Mouse (Mus musculus): ENCODE data around the gene Uhrf1bp1l. TPM values are rescaled to one million over a fixed set of nuclear protein-coding genes. Genes with fewer than 3 reads are reported as not detected.

Uhrf1bp1l gene
- polyA plus RNA-seq, 1 experiment = 8.7 TPM

- DNase-seq (ENCODE audit: low read depth in 1 of 2, low spot score in 2 of 2) = peak; percentile 92
- H3K27ac ChIP-seq (ENCODE audit: insufficient read depth, low read length) = peak within 1 kb of the TSS; percentile 80
- WGBS = 2% methylated on average over 49 of the region's 49 CpGs
Measured at GRCm38 (mm10) chr10:89732001-89732794, 12.6 kb upstream of the Uhrf1bp1l start, which contains the start of gene Actr6. TSS of gene Actr6 (minus strand) at chr10:89732295.

GRCm38 (mm10) chr10:89737092-89737491 lies 7.7 kb upstream of the Uhrf1bp1l start:
- DNase-seq (ENCODE audit: low read depth in 1 of 2, low spot score in 2 of 2) = no peak
- no peaks in the 10 kb centered on the region for H3K27me3 ChIP-seq (ENCODE audit: control insufficient read depth, insufficient read depth, low read length)
- no peak overlapping the region for H3K4me3 ChIP-seq (ENCODE audit: extremely low read depth, insufficient read depth, insufficient read length)
- WGBS = 68% methylated on average over 5 of the region's 5 CpGs
- H3K36me3 ChIP-seq (ENCODE audit: control insufficient read depth, insufficient read depth, low read length) = no peaks in the 10 kb centered on the region
- peaks cover 3% of the 10 kb centered on the region; the same call in 1 of the 2 replicates for H3K4me1 ChIP-seq (ENCODE audit: control insufficient read depth, insufficient read depth, insufficient read length)
- TF ChIP-seq POLR2A (IDR thresholded peaks at IDR 0.05; ENCODE audit: low read depth, low read length) (no peak), CTCF (IDR thresholded peaks at IDR 0.05; ENCODE audit: extremely low read depth, insufficient read depth, insufficient read length, insufficient replicate concordance) (no peak)
- no peak overlapping the region for H3K27ac ChIP-seq (ENCODE audit: insufficient read depth, low read length)

More at GRCm38 (mm10) chr10:89732001-89732794, 12.6 kb upstream of the Uhrf1bp1l start, which contains the start of gene Actr6:
- Histone ChIP-seq H3K4me1 (ENCODE audit: control insufficient read depth, insufficient read depth, insufficient read length) (no peaks in the 10 kb centered on the region; the same call in 1 of the 2 replicates), H3K4me3 (ENCODE audit: extremely low read depth, insufficient read depth, insufficient read length) (peak within 1 kb of the TSS; percentile 92), H3K36me3 (ENCODE audit: control insufficient read depth, insufficient read depth, low read length) (no peaks in the 10 kb centered on the region; the same call in 1 of the 2 replicates), H3K27me3 (ENCODE audit: control insufficient read depth, insufficient read depth, low read length) (no peaks in the 10 kb centered on the region)
- TF ChIP-seq POLR2A (IDR thresholded peaks at IDR 0.05; ENCODE audit: low read depth, low read length) (peak; percentile 51), CTCF (IDR thresholded peaks at IDR 0.05; ENCODE audit: extremely low read depth, insufficient read depth, insufficient read length, insufficient replicate concordance) (no peak)

DNA sequence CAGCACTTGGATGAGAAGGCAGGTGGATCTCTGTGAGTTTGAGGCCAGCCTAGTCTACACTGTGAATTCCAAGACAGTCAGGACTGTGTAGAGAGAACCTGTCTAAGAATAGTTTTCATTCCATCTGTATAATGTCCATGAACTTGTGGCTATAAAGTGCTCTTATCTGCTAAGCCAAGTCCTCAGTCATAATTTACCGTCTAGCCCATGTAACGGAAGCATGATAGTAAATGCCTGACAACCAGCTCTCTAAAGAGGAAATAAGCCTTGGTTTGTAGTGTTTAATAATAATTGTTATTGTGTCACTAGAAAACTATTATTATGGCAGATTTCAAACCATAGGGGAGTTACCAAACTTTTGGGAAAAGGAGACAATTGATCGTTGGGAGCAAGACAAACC lies 6.9 kb upstream of the Uhrf1bp1l start:
- no peak for DNase-seq (ENCODE audit: low read depth in 1 of 2, low spot score in 2 of 2)
- Histone ChIP-seq H3K4me3 (ENCODE audit: extremely low read depth, insufficient read depth, insufficient read length) (no peak overlapping the region), H3K36me3 (ENCODE audit: control insufficient read depth, insufficient read depth, low read length) (no peaks in the 10 kb centered on the region), H3K27ac (ENCODE audit: insufficient read depth, low read length) (no peak overlapping the region), H3K27me3 (ENCODE audit: control insufficient read depth, insufficient read depth, low read length) (no peaks in the 10 kb centered on the region), H3K4me1 (ENCODE audit: control insufficient read depth, insufficient read depth, insufficient read length) (peaks cover 3% of the 10 kb centered on the region; the same call in 1 of the 2 replicates)
- TF ChIP-seq POLR2A (IDR thresholded peaks at IDR 0.05; ENCODE audit: low read depth, low read length) = no peak
- TF ChIP-seq CTCF (IDR thresholded peaks at IDR 0.05; ENCODE audit: extremely low read depth, insufficient read depth, insufficient read length, insufficient replicate concordance) = no peak
- WGBS = 69% methylated on average over 3 of the region's 3 CpGs

- no peak for TF ChIP-seq POLR2A (IDR thresholded peaks at IDR 0.05; ENCODE audit: low read depth, low read length)
- TF ChIP-seq CTCF (IDR thresholded peaks at IDR 0.05; ENCODE audit: extremely low read depth, insufficient read depth, insufficient read length, insufficient replicate concordance) = no peak
- Histone ChIP-seq H3K4me1 (ENCODE audit: control insufficient read depth, insufficient read depth, insufficient read length) (peaks cover 3% of the 10 kb centered on the region; the same call in 1 of the 2 replicates), H3K4me3 (ENCODE audit: extremely low read depth, insufficient read depth, insufficient read length) (no peak overlapping the region), H3K27ac (ENCODE audit: insufficient read depth, low read length) (no peak overlapping the region), H3K27me3 (ENCODE audit: control insufficient read depth, insufficient read depth, low read length) (no peaks in the 10 kb centered on the region), H3K36me3 (ENCODE audit: control insufficient read depth, insufficient read depth, low read length) (no peaks in the 10 kb centered on the region)
- WGBS = 95% methylated on average over 9 of the region's 9 CpGs
- no peak for DNase-seq (ENCODE audit: low read depth in 1 of 2, low spot score in 2 of 2)
Measured at GRCm38 (mm10) chr10:89738395-89738794, 6.4 kb upstream of the Uhrf1bp1l start.

GRCm38 (mm10) chr10:89739703-89740102 lies 5.1 kb upstream of the Uhrf1bp1l start:
- Histone ChIP-seq H3K27ac (ENCODE audit: insufficient read depth, low read length) (no peak overlapping the region), H3K36me3 (ENCODE audit: control insufficient read depth, insufficient read depth, low read length) (no peaks in the 10 kb centered on the region), H3K4me1 (ENCODE audit: control insufficient read depth, insufficient read depth, insufficient read length) (peaks cover 7% of the 10 kb centered on the region; the same call in 1 of the 2 replicates), H3K4me3 (ENCODE audit: extremely low read depth, insufficient read depth, insufficient read length) (no peak overlapping the region), H3K27me3 (ENCODE audit: control insufficient read depth, insufficient read depth, low read length) (no peaks in the 10 kb centered on the region)
- DNase-seq (ENCODE audit: low read depth in 1 of 2, low spot score in 2 of 2) = no peak
- TF ChIP-seq POLR2A (IDR thresholded peaks at IDR 0.05; ENCODE audit: low read depth, low read length) (no peak), CTCF (IDR thresholded peaks at IDR 0.05; ENCODE audit: extremely low read depth, insufficient read depth, insufficient read length, insufficient replicate concordance) (no peak)
- WGBS = 63% methylated on average over 7 of the region's 7 CpGs

DNA sequence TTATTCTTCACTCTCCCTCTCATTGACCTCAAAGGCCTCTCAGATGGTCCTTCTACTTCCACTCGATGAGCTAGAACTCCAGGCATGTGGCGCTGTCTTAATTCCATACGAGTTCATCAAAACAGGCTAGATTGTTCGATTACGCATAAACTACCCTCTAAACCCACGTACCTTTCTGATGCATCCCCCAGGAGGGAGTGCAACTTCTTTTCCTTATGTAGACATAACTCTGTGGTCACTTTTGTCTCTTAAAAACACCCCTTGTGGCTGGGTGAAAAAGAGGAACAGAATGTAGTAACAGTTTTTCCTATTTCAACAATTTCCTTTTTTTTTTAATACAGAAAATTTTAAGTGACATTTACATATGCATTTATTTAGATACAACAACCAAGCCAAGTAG lies 3.8 kb upstream of the Uhrf1bp1l start:
- Histone ChIP-seq H3K4me3 (ENCODE audit: extremely low read depth, insufficient read depth, insufficient read length) (no peak overlapping the region), H3K4me1 (ENCODE audit: control insufficient read depth, insufficient read depth, insufficient read length) (peaks cover 7% of the 10 kb centered on the region; the same call in 1 of the 2 replicates), H3K27me3 (ENCODE audit: control insufficient read depth, insufficient read depth, low read length) (no peaks in the 10 kb centered on the region), H3K36me3 (ENCODE audit: control insufficient read depth, insufficient read depth, low read length) (no peaks in the 10 kb centered on the region), H3K27ac (ENCODE audit: insufficient read depth, low read length) (peak overlapping the region; percentile 7; the same call in 1 of the 2 replicates)
- WGBS = 17% methylated on average over 6 of the region's 6 CpGs
- TF ChIP-seq POLR2A (IDR thresholded peaks at IDR 0.05; ENCODE audit: low read depth, low read length) (no peak), CTCF (IDR thresholded peaks at IDR 0.05; ENCODE audit: extremely low read depth, insufficient read depth, insufficient read length, insufficient replicate concordance) (no peak)
- no peak for DNase-seq (ENCODE audit: low read depth in 1 of 2, low spot score in 2 of 2)

DNA sequence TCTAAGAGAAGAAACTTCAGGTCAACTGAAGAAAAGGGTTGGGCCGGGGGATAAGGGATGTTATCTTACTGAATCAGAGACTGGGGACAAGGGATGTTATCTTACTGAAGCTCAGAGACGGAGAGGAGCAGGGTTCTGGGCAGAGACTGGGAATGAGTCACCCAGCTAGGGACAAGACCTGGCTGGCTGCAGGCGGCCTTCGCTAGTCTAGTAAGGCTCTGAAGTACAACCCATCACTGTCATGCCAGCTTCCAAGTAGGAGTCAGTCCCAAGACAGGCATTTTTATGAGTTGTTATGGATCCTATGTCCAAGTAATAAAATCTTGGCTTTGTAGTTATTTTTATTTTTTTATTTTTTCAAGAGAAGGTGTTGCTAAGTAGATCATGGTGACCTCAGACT lies 1.5 kb upstream of the Uhrf1bp1l start:
- no peak overlapping the region for H3K4me3 ChIP-seq (ENCODE audit: extremely low read depth, insufficient read depth, insufficient read length)
- WGBS = 92% methylated on average over 4 of the region's 4 CpGs
- peaks cover 13% of the 10 kb centered on the region for H3K4me1 ChIP-seq (ENCODE audit: control insufficient read depth, insufficient read depth, insufficient read length)
- DNase-seq (ENCODE audit: low read depth in 1 of 2, low spot score in 2 of 2) = no peak
- no peaks in the 10 kb centered on the region for H3K36me3 ChIP-seq (ENCODE audit: control insufficient read depth, insufficient read depth, low read length)
- TF ChIP-seq POLR2A (IDR thresholded peaks at IDR 0.05; ENCODE audit: low read depth, low read length) (no peak), CTCF (IDR thresholded peaks at IDR 0.05; ENCODE audit: extremely low read depth, insufficient read depth, insufficient read length, insufficient replicate concordance) (no peak)
- no peaks in the 10 kb centered on the region for H3K27me3 ChIP-seq (ENCODE audit: control insufficient read depth, insufficient read depth, low read length)
- no peak overlapping the region for H3K27ac ChIP-seq (ENCODE audit: insufficient read depth, low read length)
